Mouse (Mus musculus): ENCODE measurements around the gene Gm11146.

The Gm11146 gene

DNA sequence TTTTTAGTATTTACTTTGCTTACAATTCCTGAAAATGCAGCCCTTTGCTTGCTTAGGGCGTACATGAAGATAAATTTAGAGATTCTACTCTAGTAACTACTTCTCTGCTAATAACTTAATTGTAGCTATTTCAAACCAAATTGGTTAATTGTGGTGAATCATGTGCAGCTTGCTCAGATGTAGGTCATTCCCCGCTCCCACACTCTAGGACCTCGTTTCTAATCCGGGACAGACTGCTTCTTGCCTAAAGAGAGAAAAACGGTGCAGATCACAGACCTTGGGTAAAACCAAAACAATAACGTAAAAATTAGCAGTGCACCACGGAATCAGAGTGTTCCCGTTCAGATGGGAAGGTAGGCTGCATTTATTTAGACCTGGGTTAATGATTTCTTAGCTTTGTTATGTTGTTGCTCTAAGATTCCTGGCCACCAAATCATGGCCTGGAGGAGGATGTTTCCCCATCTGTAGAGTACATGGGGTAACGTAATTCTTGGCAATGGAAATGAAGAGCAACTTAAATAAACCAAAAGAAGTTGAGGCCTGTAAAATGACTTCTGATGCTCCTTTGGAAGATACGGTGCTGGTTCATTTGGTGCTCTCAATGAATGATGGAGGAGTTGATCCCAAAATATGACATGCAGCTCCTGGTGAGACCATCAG is 45.3 kb downstream of the Gm11146 start:
- no peak for DNase-seq (ENCODE audit: low spot score in 2 of 2)

DNA sequence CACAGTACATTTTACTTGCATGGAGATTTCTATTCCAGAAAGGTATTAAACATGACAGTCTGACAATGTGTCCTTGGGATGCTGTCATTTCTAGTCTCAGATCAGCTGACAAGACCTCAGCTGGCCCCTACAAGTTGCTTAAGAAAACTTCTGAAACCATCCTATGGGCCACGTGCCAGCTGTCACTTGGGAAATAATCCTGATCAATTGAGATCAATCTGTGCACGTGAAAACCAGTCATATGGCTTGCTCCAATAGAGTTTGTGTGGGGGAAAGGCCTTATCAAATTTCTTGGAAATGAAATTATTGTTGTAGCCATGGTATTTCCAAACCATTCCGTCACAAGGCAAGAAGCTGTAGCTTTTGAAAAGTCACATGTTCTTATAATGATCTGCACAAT is 50.8 kb downstream of the Gm11146 start:
- no peak for DNase-seq (ENCODE audit: low spot score in 2 of 2)

All from spleen, postnatal 4 days (tissue).